Mouse (Mus musculus) spleen, postnatal 4 days (tissue): ENCODE data around the gene Lpp.
A peak's percentile ranks its signal among the peaks of the same experiment; 100 is the strongest.

Experiments
- DNase-seq, 2 experiments: peaks; one replicate each; pipeline ENCODE4 v3.0.0; 2022; ENCODE audit warnings: low spot score in 2 of 2

The Lpp gene

DNA sequence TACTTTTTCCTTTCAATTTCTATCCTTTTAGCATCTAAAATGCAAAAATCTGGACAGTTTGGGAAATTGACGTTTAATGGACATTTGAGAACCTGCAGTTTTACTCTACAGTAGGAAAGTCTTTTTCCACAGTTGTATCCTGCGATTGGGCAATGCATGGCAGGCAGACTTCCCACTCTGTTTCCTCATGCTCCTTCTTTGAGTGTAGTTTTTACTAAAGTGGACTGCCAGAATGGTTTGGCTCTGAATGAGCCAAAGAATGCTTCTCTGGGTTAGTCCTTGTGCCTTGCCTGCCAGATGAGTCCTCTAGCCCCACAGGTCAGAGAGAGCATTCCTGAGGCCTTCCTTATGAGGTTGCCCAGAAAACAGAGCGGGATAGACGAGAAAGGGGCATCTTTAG, 166.5 kb downstream of the Lpp start:
- DNase-seq, result no peak

DNA sequence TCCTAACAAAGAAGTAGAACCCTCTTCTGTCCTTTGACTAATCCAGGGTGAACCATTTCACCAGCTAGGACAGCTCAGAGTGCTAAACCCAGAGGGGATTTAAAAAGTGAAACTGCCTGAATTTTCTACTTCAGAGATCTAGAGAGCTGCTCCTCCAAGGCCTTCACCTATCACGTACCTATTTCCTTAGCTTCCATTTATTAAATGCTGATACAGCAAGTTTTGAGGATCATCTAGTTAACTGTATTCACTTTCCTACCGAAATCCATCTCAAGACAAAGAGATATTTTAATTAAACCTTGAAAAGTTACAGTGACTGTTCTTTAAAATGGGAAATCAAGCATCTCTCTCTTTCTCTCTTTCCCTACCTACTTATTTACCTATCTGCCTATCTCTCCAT, 167.7 kb downstream of the Lpp start:
- DNase-seq, result no peak

DNA sequence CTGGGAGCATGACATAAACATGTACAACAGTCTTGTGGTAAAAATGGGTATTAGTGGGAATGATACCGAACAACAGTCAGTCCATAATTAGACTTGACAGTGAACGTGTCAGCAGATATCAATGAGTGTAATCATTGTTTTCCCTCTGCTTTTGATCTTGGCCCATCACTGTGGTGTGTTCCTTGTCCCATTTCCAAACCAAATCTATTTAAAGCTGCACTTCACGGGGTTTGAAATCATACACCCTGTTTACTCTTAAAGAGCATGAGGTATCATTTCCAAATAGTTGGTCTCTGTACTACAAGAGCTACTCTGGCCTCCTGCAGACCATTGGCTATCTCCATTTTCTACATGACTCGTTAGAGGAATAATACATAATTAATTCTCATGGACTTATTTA, 168.3 kb downstream of the Lpp start:
- no peak for DNase-seq

DNA sequence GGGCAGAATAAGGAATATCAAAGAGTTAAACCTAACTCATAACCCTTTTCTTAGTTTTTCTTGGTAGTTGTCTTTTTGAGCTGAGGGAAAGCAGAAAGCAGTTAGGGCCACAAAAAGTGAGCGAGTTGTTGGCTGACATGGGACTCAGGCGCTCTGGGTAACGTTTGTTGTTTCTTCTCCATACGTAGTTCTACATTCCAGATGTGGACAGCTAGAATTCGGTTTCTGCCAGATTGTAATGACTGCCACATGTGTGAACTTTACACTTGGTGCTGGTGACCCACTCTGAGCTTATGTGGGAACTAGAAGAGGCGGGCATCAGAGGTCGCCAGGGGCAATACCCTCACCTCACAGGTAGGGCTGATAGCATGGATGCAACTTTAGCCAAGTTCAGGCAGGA, 172.0 kb downstream of the Lpp start:
- DNase-seq, result no peak

DNA sequence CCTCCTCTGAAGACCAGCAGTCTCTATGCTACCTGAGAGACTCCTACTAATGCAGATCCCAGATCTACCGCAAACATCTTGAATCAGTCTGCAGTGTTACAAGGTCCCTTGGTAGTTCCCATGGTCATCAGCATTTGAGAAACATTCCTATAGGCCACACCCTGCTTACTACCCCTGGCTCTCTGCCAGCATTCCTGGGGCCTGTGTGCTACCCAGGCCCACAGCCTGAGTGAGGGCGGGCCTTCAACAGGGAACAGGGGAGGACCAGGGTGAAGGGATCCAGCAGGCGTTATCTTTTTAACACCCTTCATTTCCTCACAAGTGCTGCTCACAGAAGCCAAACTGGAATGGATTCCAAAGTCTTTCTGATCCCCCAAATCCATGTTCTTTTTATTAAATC, 173.0 kb downstream of the Lpp start:
- no peak for DNase-seq

DNA sequence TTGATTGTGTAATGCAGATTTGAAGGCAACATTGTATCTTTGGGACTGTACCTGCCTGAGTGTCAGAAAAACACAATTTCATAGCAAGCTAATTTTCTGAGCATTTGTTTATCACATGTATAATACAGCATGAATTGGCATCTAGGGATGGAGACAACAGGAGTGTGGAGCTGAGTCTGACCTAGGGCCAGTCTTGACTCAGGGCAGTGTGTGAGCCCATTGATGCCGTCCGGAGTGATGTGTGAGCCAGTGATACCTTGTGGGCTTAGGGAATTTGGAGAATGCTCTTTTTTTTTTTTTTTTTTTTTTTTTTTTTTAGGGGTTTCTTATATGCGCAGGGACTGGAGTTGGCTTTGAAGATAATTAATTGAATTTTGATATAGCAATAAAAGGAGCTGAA, 174.3 kb downstream of the Lpp start:
- DNase-seq, result no peak

DNA sequence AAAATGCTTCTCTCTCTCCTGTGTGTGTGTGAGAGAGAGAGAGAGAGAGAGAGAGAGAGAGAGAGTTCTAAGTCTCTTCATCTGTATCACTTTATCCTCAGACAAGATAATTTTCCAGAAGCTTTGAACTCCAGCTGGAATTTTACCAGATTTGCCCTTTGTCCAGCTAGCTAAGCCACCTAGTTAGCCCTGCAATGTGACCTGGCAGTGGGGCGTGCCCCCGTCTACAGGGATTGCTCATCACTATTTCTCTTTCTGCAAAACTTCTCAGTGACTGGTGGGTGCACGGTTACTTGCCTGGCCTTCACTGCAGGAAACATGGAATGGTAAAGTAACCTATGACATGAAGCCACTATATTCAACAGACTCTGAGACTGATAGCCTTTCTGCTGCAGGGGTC, 174.8 kb downstream of the Lpp start:
- DNase-seq, result no peak

DNA sequence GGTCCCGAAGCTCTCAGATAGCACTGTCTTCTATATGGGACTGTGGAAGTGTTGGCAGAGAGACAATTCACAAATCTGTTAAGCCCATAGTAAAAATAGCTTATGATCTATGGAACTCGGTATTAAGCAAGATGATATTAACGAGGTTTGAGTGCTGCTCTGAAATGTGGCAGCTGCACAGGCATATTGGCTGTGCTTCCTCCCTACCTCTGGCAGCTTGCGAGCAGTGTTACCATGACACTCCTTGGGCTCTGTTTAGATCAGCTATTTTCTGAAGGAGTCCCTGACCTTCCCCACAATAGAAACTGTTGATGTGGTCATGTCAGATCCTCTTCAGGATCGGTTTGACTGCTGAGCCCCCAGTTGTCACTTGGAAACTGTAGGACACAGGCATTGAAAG, 176.4 kb downstream of the Lpp start:
- no peak for DNase-seq

DNA sequence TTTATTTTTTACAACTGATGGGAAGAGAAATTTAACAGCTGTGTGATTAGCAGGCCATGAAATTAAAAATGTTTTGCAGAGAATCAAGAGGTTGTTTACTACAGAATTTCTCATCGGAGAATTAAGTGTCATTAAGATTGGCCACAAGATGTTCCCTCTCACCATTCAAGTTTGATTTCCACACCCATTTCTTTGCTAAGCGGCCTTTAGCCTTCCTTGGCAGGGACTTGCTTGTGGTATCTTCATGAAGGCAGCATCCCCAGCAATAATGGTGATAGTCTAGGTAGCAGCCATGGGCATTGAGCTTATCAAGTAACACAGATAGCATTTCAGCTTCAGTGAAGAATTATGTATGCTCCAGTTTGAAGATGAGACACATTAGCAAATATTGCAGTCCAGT, 183.7 kb downstream of the Lpp start:
- DNase-seq, result no peak

DNA sequence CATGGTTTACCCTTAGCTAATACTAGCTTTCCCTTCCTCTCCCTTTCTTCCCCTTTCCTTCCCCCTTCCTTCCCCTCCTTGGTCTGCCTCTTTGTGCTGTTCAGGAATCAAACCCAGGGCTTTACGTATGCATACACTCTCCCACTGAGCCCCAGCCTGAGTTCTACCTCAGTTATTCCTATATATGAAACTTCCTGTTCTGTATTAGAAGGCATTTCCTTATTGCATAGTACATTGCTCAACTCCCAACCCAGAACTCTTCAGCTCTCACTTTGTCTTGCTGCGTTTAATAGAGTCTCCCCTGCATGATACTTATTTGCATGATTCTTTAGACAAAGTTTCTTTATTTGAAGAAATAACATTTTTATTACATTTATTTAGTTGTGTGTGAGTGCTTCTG, 184.5 kb downstream of the Lpp start:
- no peak for DNase-seq

DNA sequence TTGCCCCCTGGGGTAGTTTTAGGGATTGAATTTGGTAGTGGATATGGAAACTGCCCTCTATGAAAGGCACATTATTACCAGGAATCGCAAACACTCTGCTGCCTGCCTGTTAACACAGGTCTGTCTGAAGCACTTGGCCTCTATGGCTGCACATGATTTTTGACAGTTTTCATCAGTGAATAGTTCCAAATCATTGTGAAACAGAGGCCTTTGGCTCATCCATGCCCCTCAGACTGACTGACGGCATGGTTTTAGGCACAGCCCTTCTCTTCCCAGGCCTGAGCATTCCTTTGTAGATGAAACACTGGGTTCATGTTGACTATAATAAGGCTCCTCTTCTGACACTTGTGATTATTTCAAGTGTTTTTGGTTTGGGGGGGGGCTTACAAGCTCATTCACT, 189.5 kb downstream of the Lpp start:
- DNase-seq, result no peak

DNA sequence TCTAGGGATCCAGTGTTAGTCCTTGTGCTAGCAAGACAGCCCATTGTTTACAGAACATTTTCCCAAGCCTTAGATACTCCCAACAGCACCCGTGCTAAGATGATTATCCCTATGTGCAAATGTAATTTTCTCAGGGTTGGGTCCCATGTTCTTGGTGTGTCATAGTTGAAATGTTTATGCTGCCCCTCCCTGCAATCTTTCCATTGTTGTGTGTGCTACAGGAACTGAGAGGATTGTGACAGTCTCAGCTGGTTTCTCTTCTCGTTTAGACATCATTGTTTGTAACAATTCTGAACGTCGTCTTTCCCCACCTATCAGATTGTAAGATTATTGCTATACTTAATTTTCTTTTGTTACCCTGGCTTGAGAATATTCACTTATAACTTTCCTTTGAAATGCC, 200.2 kb downstream of the Lpp start:
- no peak for DNase-seq

DNA sequence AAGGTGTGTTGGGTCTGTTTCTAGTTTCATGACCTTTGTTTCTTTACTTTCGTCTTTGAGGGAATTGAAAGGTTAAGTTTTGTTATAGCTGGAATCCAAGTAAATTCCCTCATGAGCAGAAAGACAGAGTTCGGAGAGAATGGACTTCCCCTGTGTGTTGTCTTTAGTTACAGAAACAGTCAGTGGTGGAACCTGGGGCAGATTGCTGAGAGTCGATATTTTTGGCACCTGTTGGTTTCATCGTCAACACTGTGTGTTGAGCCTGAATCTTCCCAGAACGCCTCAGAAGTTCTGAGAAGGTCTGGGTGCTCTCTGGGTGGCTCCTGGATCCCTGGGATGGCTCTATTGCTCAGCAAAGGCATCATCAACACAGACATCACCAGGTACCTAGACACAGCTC, 201.2 kb downstream of the Lpp start:
- no peak for DNase-seq

DNA sequence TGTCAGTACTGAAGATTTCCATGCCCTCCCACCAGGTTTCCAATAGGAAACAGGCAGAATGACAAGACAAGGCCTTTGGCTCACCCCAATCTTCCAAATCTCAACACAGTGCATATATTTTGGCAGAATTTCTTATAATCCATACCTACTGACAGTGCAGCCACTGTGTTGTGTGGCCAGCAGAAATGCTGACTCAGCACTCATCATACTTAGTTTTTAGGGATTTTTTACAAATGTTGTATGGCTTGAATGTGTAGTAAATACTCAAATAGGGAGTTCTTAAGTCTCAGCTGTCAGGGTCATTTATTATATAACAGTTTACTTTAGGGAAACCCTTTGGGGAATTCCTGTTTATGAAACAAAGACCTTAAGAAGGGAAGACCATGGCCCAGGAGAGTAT, 202.2 kb downstream of the Lpp start:
- no peak for DNase-seq

DNA sequence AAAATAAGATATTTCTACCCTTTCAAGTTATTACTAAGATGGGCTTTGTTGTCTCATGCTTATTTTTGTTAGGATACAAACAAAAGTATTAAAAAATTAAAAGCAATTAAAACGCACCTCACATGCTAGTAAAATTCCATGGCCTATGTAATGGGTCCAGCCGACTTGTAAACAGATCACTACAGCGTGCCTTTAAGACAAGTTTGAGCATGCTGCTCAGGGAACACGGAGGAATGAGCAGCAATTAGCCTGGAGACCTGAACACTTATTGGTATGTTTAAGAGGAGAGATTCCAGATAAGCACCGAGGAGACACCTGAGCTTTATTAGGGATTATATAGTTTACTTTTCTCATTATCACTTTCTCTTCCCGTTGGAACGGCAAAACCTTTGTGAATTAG, 205.3 kb downstream of the Lpp start:
- no peak for DNase-seq

DNA sequence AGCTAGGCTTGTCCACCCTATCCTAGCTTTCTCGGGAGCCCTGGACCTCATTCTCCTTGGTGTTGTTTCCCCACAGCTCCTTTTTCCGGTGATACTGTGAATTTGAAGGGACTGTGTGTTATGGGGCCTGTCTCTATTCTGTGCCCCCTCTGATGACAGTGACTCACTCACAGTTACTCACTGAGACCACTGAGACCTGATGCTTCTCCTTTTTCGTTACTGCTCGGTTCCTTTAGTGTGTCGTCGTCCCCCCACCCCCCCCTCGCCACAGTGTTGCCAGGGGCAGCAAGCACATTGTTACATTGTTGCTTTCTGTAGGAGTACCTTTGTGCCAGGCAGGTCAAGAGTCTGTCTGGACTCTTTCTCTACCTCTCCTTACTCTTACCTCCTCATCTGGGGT, 206.5 kb downstream of the Lpp start:
- no peak for DNase-seq

DNA sequence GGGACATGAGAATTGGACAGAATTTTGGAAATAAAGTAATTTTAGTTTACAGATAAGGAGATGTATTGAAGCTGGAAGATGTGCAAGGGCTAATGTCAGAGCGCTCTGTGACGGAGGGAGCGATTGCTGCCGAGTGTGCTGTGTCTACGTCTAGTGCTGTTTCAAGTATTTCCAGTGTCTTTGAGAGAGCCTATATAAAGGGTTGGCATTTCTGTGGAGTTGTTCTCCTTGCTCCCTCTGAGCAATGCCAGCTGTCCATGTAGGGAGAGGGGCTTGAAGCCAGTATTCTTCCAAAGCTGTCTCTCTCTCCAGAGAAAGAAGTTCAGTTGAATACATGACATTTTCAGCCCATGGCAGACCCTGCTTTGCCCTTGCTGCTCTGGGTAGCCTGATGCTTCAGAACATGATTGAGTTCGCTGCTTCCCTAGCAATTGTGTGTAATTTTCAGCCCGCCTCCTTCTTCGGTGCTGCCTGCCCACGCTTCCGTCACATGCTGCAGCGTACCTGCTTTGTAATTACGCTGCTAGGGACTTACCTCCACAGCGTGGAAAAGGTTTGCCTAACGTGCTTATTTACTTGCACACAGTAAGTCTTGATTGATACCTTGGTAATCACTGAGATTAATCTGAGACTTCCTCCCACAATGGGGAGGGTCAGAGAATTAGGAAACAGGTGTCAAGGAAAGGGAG, 207.1 kb downstream of the Lpp start:
- DNase-seq, result no peak

DNA sequence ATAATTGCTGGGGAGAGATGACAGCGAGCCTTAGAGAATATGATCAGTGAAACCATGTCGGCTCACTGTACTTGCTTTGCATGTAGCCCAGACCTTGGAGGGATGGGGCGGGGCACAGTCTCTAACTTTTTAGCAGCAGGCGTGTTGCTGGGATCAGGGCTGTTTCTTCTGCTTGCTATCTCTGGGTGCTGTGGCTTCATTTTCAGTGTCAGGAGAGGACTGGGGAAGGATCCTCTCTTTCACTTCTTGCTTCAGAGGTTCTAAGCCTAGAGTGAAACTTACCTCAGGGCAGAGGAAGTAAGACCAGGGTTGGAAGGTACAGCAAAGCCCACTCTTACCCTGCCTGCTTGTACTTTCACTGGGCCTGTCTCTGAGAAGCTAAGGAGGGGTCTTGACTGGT, 210.0 kb downstream of the Lpp start:
- DNase-seq, result no peak

DNA sequence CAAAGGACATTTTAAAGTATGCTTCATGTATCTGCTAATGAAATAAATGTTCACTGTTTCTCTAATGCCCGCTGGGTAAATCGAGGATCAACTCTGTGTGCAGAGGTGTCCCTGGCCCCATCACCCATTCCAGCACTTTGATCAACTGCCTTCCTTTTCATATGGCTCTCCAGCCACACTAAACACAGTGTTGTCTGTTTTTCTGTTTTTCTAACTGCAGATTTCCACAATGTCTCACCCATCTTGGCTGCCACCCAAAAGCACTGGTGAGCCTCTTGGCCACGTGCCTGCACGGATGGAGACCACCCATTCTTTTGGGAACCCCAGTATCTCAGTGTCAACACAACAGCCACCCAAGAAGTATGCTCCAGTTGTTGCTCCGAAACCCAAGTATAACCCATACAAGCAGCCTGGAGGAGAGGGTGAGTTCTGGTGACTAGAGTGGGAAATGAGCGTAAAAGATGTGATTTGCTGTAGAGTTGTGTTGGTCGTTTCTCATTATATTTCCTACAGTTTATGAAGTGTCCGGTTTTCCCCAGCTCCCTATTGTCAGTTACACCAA, 214.7 kb downstream of the Lpp start:
- DNase-seq, result no peak

DNA sequence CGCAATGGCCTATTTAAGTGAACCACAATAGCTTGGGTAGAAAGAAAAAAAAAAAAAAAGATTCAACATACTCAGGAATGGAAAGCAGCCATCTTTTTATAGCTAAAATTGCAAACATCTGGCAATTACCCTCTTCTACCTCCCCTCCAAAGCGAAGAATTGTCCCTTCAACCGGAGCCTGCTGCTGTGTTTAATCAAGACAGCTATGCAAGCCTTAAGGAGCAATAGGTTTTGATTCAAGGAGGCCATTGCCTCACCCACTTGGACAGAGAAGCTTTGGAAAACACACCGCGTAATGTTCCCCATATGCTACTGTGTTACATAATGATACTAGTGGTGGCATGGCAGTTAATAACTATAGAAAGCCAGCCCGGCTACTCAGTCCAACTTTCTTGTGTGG, 226.2 kb downstream of the Lpp start:
- no peak for DNase-seq

DNA sequence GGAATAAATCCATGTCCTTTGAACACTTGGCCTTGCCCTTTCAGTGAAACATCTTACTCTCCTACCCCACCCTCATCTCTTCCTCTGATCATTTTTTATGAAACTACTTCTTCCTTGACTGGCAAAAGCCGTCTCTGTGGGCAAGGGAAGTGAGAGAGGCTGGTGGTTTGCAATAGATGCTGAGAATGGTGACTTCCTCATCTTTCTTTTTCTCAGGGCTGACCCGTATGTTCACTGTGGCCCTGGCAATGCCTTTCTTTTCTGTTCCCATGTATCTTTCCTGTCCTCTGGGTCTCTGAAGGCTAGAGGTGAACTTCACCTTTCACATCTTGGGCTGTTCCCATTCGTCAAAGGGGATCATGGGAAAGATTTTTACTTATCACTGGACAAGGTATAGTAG, 226.7 kb downstream of the Lpp start:
- peak in 1 of 2 experiments; percentile 28 for DNase-seq

DNA sequence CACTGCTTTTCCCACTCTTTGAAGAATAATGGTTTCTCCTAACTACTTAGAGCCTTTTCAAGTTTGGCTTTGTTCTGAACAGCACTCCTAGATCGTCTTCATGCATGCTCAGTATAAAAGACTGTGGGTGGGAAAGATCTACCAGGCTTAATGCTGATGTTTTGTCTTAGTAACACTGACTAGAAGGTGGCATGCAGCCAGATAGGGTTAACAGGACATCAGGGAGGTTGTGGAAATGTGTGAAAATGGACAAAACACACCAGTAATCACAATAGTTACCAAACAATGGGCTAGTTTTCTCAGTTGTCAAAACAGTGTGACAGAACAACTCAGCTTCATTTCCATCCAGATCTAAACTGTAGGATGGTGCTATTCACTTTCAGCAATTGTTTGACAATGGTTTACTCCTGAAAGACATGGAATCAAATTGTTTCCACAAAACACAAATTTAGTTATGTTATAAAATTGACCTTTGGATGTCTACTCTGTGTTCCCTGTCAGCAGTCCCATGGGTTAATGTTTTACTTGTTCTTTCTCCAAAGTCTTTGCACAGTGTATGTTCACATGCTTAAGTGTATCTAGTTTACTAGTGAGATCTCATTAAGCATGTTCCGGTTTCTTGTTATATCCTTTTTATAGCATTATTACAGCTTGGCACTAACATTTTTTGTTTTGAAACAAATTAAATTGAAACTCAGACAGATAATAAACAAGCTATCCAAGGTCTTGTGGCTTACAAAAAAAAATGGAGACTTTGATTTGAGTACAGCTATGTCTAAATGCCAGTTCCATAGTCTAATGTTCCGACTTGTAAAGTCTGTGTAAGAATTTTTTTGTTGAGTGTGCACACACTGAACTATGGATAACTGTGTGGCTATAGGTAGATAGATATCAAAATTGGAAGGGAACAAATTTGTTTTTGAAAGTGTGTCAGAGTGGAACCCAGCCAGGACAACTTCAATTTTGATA, 229.2 kb downstream of the Lpp start:
- no peak for DNase-seq

DNA sequence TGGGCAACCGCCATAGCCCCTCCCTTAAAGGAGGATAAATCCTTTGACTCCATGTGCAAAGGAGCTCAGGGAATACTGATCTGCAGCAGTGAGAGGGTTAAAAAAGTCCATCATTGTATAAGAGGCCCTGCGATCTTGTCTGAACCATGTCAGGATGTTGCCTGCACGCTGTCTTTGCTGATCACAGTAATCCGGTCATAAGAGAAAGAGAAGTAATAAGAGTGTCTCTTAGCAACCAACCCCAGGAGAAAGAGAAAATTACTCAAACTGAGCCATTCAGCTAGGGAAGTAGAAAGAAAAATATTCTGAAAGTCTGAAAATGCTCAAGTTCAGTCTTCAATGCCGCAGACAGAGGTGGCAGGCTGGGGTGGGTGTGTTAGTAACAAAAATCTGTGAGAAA, 231.0 kb downstream of the Lpp start:
- no peak for DNase-seq
